Mouse (Mus musculus): ENCODE results near the gene Leo1. TPM values are rescaled to one million over a fixed set of nuclear protein-coding genes. Genes with fewer than 3 reads are reported as not detected.
"Not testable (repeated sequence)": the region's sequence is repeated elsewhere in the genome, so short reads cannot be mapped to it uniquely, and the experiment has no call there.

The Leo1 gene
- polyA plus RNA-seq, 1 experiment from 2014 or later: 34.9 TPM

DNA sequence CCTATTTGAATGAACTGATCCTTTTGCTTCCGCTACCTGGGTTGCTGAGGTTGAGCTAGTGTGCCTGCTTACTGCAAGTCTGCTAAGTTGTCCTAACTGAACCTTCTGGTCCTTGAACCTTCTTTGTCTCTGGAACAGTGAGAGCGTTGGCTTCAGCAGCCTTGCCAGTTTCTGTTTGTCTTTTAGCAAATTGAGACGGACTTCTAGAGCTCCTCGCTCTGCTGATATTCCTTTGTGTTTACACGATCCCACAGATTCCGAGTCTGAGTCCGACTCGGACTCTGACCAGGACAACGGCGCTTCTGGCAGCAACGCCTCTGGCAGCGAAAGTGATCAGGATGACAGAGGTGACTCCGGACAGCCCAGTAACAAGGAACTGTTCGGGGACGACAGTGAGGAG is 3.7 kb downstream of the Leo1 start:
- DNase-seq (ENCODE audit: low spot score) (no peak), ATAC-seq (ENCODE audit: low read depth) (no peak)
- H3K4me3 ChIP-seq (ENCODE audit: low read depth, low read length): no peak overlapping the region
- no peaks in the 10 kb centered on the region for H3K9me3 ChIP-seq (ENCODE audit: control insufficient read depth, low read length)
- WGBS: 90% methylated on average over 15 of the region's 15 CpGs
- peaks cover 7% of the 10 kb centered on the region for H3K4me1 ChIP-seq (ENCODE audit: control insufficient read depth, insufficient read depth, low read length)
- peaks cover 42% of the 10 kb centered on the region for H3K36me3 ChIP-seq (ENCODE audit: control insufficient read depth, insufficient read depth, low read length)
- H3K27ac ChIP-seq (replicated peaks; ENCODE audit: low read depth, low read length): no peak overlapping the region
- no peaks in the 10 kb centered on the region for H3K27me3 ChIP-seq (replicated peaks; ENCODE audit: control insufficient read depth, insufficient read depth, low read length)
- no peak overlapping the region for H3K4me2 ChIP-seq (ENCODE audit: low read depth, low read length)
- H3K9ac ChIP-seq (ENCODE audit: low read depth, low read length): no peak overlapping the region

DNA sequence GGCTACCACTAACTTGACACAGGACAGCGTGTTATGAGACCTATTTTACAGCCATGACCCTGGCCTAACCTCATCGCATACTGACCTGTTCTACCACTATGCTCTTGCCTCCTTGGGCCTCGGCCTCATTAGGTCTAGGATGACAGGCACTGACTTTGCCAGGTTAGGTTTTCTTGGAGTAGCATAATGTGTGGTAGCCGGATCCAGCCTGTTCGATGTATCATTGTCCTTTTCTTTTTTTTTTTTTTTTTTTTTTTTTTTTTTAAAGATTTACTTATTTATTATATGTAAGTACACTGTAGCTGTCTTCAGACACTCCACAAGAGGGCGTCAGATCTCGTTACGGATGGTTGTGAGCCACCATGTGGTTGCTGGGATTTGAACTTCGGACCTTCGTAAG is 5.2 kb downstream of the Leo1 start:
- H3K4me3 ChIP-seq (ENCODE audit: low read depth, low read length); H3K4me2 ChIP-seq (ENCODE audit: low read depth, low read length); DNase-seq (ENCODE audit: low spot score); ATAC-seq (ENCODE audit: low read depth); H3K9me3 ChIP-seq (ENCODE audit: control insufficient read depth, low read length); H3K9ac ChIP-seq (ENCODE audit: low read depth, low read length); H3K27ac ChIP-seq (replicated peaks; ENCODE audit: low read depth, low read length); H3K27me3 ChIP-seq (replicated peaks; ENCODE audit: control insufficient read depth, insufficient read depth, low read length); H3K4me1 ChIP-seq (ENCODE audit: control insufficient read depth, insufficient read depth, low read length): not testable (repeated sequence)
- 83% methylated on average over 10 of the region's 10 CpGs for WGBS
- peaks cover 55% of the 10 kb centered on the region for H3K36me3 ChIP-seq (ENCODE audit: control insufficient read depth, insufficient read depth, low read length)

DNA sequence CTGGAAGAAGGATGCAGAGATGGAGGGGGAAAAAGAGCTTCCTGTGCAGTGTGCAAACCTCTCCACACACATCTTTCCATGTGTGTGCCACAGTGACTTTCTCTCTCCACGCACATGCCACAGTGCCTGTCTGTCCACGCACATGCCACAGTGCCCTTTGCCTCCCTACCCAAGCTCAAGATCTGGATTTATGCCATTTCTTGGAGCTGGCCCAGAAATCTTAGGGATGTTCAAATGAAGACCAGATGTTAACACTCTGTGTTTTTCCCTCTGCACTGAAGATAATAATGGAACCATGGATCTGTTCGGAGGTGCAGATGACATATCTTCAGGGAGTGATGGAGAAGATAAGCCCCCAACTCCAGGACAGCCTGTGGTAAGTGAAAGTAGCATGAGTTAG is 6.7 kb downstream of the Leo1 start:
- H3K27me3 ChIP-seq (replicated peaks; ENCODE audit: control insufficient read depth, insufficient read depth, low read length): no peaks in the 10 kb centered on the region
- no peak overlapping the region for H3K4me3 ChIP-seq (ENCODE audit: low read depth, low read length)
- H3K4me1 ChIP-seq (ENCODE audit: control insufficient read depth, insufficient read depth, low read length): no peaks in the 10 kb centered on the region
- no peak for DNase-seq (ENCODE audit: low spot score)
- ATAC-seq (ENCODE audit: low read depth): no peak
- H3K9ac ChIP-seq (ENCODE audit: low read depth, low read length): no peak overlapping the region
- WGBS: 65% methylated on average over 3 of the region's 3 CpGs
- no peak overlapping the region for H3K4me2 ChIP-seq (ENCODE audit: low read depth, low read length)
- H3K27ac ChIP-seq (replicated peaks; ENCODE audit: low read depth, low read length): no peak overlapping the region
- peaks cover 69% of the 10 kb centered on the region for H3K36me3 ChIP-seq (ENCODE audit: control insufficient read depth, insufficient read depth, low read length)
- no peaks in the 10 kb centered on the region for H3K9me3 ChIP-seq (ENCODE audit: control insufficient read depth, low read length)

DNA sequence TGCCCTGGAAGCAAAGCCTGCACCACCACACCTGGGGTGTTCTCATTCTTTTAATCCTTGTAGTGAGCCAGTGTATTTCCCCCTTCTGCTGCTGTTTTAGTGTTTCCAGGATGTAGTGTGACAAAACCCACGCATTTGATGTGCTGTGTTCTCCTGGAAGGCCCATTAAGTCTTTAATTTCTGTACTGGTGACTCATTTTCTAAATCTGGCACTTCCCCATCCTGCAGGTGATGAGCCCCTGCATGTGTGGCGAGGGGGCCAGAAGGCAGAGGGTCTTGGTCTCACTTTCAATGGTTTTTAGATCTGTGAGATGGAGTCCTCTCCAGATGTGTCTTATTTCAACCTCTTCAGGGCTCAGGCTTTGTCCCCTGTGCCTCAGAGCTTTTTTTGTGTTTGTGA is 12.7 kb downstream of the Leo1 start:
- no peaks in the 10 kb centered on the region for H3K9me3 ChIP-seq (ENCODE audit: control insufficient read depth, low read length)
- H3K4me2 ChIP-seq (ENCODE audit: low read depth, low read length): no peak overlapping the region
- WGBS: 84% methylated on average over 2 of the region's 2 CpGs
- no peak overlapping the region for H3K4me3 ChIP-seq (ENCODE audit: low read depth, low read length)
- no peak overlapping the region for H3K9ac ChIP-seq (ENCODE audit: low read depth, low read length)
- no peak overlapping the region for H3K27ac ChIP-seq (replicated peaks; ENCODE audit: low read depth, low read length)
- H3K36me3 ChIP-seq (ENCODE audit: control insufficient read depth, insufficient read depth, low read length): peaks cover 97% of the 10 kb centered on the region
- DNase-seq (ENCODE audit: low spot score): no peak
- H3K4me1 ChIP-seq (ENCODE audit: control insufficient read depth, insufficient read depth, low read length): no peaks in the 10 kb centered on the region
- H3K27me3 ChIP-seq (replicated peaks; ENCODE audit: control insufficient read depth, insufficient read depth, low read length): no peaks in the 10 kb centered on the region
- ATAC-seq (ENCODE audit: low read depth): no peak

DNA sequence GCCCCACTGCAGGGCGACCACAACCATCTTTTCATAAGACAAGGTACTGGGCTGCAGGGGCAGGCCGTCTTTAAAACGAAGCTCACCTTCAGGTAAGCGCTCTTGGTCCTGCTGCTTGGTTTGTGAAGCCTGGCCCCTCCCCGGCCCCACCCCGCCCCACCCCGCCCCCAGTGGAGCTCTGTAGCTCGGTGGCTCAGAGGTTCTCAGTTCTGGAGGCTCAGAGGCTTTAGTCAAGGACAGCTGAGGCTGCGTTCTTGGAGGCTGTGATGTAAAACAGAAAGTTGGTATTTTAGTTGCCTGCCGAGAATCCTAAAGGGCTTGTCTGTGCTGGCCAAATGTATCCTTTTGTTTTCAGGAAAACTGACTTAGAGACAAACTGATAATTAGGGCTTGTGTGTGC is 14.4 kb downstream of the Leo1 start:
- no peaks in the 10 kb centered on the region for H3K27me3 ChIP-seq (replicated peaks; ENCODE audit: control insufficient read depth, insufficient read depth, low read length)
- DNase-seq (ENCODE audit: low spot score) (peak; percentile 7), ATAC-seq (ENCODE audit: low read depth) (peak; percentile 50; the same call in 1 of the 2 replicates)
- no peaks in the 10 kb centered on the region for H3K9me3 ChIP-seq (ENCODE audit: control insufficient read depth, low read length)
- no peak overlapping the region for H3K4me3 ChIP-seq (ENCODE audit: low read depth, low read length)
- no peaks in the 10 kb centered on the region for H3K4me1 ChIP-seq (ENCODE audit: control insufficient read depth, insufficient read depth, low read length)
- 74% methylated on average over 10 of the region's 10 CpGs for WGBS
- H3K4me2 ChIP-seq (ENCODE audit: low read depth, low read length): no peak overlapping the region
- no peak overlapping the region for H3K9ac ChIP-seq (ENCODE audit: low read depth, low read length)
- no peak overlapping the region for H3K27ac ChIP-seq (replicated peaks; ENCODE audit: low read depth, low read length)
- H3K36me3 ChIP-seq (ENCODE audit: control insufficient read depth, insufficient read depth, low read length): peaks cover 99% of the 10 kb centered on the region

DNA sequence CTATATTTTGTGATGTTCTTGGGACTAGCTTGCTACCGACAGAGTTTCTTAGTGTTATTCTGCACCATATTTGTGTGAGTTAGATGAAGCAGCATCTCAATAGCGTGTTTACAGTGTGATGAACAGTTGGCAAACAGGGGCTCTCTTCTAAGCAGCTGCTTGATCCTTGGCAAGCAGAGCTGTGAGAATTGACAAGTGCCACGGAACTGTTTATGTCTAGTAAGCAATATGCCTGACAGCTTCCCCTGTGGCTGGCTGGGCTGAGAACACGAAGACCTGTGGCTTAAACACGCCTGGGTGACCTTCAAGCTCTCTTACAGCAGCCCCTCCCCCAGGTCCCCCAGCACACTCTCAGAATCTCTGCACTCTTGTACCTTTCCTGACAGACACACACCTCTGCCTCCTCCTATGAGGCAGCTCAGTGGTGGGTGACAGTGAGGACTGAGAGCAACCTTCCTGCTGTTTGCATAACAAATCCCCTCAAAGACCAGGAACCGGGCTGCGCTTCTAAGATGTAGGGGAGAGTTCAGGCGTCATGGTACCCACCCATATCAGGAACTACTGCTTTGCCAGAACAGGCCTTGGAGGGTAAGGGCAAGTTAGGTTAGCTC is 21.8 kb downstream of the Leo1 start:
- ATAC-seq (ENCODE audit: low read depth) (no peak), DNase-seq (ENCODE audit: low spot score) (no peak)
- Histone ChIP-seq H3K36me3 (ENCODE audit: control insufficient read depth, insufficient read depth, low read length) (peaks cover 97% of the 10 kb centered on the region), H3K27ac (replicated peaks; ENCODE audit: low read depth, low read length) (no peak overlapping the region), H3K4me1 (ENCODE audit: control insufficient read depth, insufficient read depth, low read length) (no peaks in the 10 kb centered on the region), H3K4me3 (ENCODE audit: low read depth, low read length) (no peak overlapping the region), H3K9me3 (ENCODE audit: control insufficient read depth, low read length) (no peaks in the 10 kb centered on the region), H3K4me2 (ENCODE audit: low read depth, low read length) (no peak overlapping the region), H3K9ac (ENCODE audit: low read depth, low read length) (no peak overlapping the region), H3K27me3 (replicated peaks; ENCODE audit: control insufficient read depth, insufficient read depth, low read length) (no peaks in the 10 kb centered on the region)
- 78% methylated on average over 8 of the region's 8 CpGs for WGBS

DNA sequence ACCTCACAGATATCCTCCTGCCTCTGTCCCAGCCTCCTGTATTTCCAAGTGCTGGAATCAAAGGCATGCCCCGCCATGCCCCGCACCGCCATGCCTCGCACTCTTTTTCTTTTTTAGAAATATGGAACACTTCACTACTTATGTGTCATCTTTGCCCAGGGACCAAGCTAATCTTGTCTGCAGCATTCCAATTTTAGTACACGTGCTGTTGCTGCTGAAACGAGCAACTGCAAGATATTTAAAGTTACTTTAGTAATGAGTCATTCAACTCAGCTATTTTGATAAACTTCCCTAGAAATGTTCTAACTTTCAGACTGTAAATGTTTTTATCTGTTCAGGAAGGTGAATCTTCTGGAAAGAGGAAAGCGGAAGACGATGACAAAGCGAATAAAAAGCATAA is 24.5 kb downstream of the Leo1 start:
- no peaks in the 10 kb centered on the region for H3K4me1 ChIP-seq (ENCODE audit: control insufficient read depth, insufficient read depth, low read length)
- H3K9ac ChIP-seq (ENCODE audit: low read depth, low read length): no peak overlapping the region
- ATAC-seq (ENCODE audit: low read depth) (no peak), DNase-seq (ENCODE audit: low spot score) (no peak)
- H3K9me3 ChIP-seq (ENCODE audit: control insufficient read depth, low read length): no peaks in the 10 kb centered on the region
- no peak overlapping the region for H3K27ac ChIP-seq (replicated peaks; ENCODE audit: low read depth, low read length)
- H3K27me3 ChIP-seq (replicated peaks; ENCODE audit: control insufficient read depth, insufficient read depth, low read length): no peaks in the 10 kb centered on the region
- no peak overlapping the region for H3K4me3 ChIP-seq (ENCODE audit: low read depth, low read length)
- whole genome bisulfite sequencing: 91% methylated on average over 9 of the region's 9 CpGs
- peaks cover 79% of the 10 kb centered on the region for H3K36me3 ChIP-seq (ENCODE audit: control insufficient read depth, insufficient read depth, low read length)
- no peak overlapping the region for H3K4me2 ChIP-seq (ENCODE audit: low read depth, low read length)

DNA sequence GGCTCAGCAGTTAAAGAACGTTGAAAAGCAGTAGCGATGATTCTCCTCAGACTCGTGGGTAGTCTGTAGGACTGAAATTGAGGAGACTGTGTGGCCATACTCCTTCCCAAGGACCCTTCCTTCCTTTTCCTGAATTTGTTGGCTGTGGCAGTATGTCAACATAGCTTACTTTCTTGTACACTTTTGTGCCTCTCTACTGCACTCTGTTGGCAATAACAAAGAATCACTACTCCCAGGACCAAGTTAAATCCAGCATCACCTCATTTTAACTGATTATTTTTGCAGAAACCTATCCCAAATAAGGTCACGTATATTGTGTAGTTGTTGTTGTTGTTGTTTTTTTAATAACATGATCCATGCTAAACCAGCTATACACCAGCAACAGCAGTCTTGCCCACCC is 25.3 kb downstream of the Leo1 start:
- 90% methylated on average over 4 of the region's 4 CpGs for WGBS
- Histone ChIP-seq H3K27ac (replicated peaks; ENCODE audit: low read depth, low read length) (no peak overlapping the region), H3K4me1 (ENCODE audit: control insufficient read depth, insufficient read depth, low read length) (no peaks in the 10 kb centered on the region), H3K9ac (ENCODE audit: low read depth, low read length) (no peak overlapping the region), H3K4me3 (ENCODE audit: low read depth, low read length) (no peak overlapping the region), H3K4me2 (ENCODE audit: low read depth, low read length) (no peak overlapping the region), H3K36me3 (ENCODE audit: control insufficient read depth, insufficient read depth, low read length) (peaks cover 71% of the 10 kb centered on the region), H3K9me3 (ENCODE audit: control insufficient read depth, low read length) (no peaks in the 10 kb centered on the region), H3K27me3 (replicated peaks; ENCODE audit: control insufficient read depth, insufficient read depth, low read length) (no peaks in the 10 kb centered on the region)
- DNase-seq (ENCODE audit: low spot score) (no peak), ATAC-seq (ENCODE audit: low read depth) (no peak)

DNA sequence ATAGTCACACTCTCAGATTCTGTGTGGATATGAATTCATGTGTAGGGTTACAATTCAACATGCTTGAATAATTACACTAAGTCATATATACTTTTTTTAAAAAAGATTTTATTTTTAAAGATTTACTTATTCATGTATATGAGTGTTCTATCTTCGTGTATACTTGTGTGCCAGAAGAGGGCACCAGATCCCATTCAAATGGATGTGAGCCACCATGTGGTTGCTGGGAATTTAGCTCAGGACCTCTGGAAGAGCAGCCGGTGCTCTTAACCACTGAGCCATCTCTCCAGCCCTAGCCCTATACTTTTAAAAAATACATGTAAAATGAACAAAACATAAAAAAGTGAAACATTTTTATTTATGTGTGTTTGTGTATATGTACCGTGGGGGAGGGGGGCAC is 26.3 kb downstream of the Leo1 start:
- ATAC-seq (ENCODE audit: low read depth) (no peak), DNase-seq (ENCODE audit: low spot score) (no peak)
- whole genome bisulfite sequencing: 95% methylated on average over 3 of the region's 3 CpGs
- Histone ChIP-seq H3K9me3 (ENCODE audit: control insufficient read depth, low read length) (no peaks in the 10 kb centered on the region), H3K27me3 (replicated peaks; ENCODE audit: control insufficient read depth, insufficient read depth, low read length) (no peaks in the 10 kb centered on the region), H3K4me2 (ENCODE audit: low read depth, low read length) (no peak overlapping the region), H3K9ac (ENCODE audit: low read depth, low read length) (no peak overlapping the region), H3K36me3 (ENCODE audit: control insufficient read depth, insufficient read depth, low read length) (peaks cover 67% of the 10 kb centered on the region), H3K27ac (replicated peaks; ENCODE audit: low read depth, low read length) (no peak overlapping the region), H3K4me3 (ENCODE audit: low read depth, low read length) (no peak overlapping the region), H3K4me1 (ENCODE audit: control insufficient read depth, insufficient read depth, low read length) (no peaks in the 10 kb centered on the region)
